Mouse (Mus musculus): ENCODE measurements around the gene Mmp15.
"Not testable (repeated sequence)": the region's sequence is repeated elsewhere in the genome, so short reads cannot be mapped to it uniquely, and the experiment has no call there.

The Mmp15 gene

DNA sequence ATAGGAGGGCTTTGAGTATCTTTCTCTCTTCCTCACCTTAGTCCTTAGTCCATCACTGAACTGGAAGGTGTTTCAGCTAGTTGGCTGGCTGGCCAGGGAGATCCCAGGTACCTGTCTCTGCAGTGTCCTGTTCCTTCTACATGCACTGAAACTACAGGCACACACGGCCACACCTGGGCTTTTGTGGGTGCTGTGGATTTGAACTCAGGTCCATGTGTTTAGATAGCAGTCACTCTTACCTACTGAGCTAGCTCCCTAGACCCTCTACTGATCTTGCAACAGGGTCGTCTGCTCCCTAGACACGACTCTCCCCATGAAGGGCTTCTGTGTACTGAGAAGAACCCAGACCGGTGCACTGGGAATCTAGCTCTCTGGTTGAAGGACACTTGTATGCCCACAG is 25.0 kb downstream of the Mmp15 start:
- no peak for DNase-seq (ENCODE audit: low read depth, low spot score)

GRCm38 (mm10) chr8:95377863-95378291 is 25.8 kb downstream of the Mmp15 start:
- no peak for DNase-seq (ENCODE audit: low read depth, low spot score)

- DNase-seq (ENCODE audit: low read depth, low spot score) = not testable (repeated sequence)
Measured at GRCm38 (mm10) chr8:95378928-95379327, 26.9 kb downstream of the Mmp15 start.

DNA sequence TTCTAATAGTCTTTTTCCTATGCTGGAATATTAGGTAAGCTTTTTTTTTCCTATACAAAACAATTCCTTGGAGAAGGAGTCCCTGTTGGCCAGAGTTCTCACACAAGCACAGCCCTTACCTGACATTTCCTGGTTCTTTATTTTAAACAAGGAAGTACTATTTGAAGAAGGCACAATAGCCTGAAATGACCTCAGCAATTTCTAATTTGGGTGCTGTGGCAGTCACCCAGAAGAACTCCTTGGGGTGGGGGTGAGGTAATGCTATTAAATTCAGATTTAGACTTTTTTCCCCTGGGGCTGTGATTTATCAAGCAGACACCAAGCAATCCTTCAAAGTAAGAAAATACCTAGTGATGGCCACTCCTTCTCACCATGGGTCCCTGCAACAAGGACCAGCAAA is 28.9 kb downstream of the Mmp15 start:
- DNase-seq (ENCODE audit: low read depth, low spot score) = no peak

- DNase-seq (ENCODE audit: low read depth, low spot score) = no peak
Measured at GRCm38 (mm10) chr8:95381595-95381994, 29.5 kb downstream of the Mmp15 start.

DNA sequence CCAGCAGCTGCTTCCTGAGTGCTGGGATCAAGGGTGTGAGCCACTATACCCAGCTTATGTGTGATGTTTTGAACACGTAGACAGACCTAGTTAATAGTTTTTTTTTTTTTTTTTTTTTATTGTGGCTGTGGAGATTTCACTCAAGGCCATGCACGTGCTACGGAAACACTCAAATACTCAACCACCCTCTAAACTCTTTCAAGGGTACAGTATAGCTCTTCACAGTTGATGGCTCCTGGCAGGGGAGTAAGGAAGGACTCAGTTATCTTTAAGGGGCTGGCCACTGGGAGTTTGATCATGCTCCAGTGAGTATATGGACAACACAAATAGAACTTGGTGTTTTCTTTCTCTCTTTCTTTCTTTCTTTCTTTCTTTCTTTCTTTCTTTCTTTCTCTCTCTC is 32.4 kb downstream of the Mmp15 start:
- no peak for DNase-seq (ENCODE audit: low read depth, low spot score)

GRCm38 (mm10) chr8:95386037-95386436 is 34.0 kb downstream of the Mmp15 start:
- no peak for DNase-seq (ENCODE audit: low read depth, low spot score)

GRCm38 (mm10) chr8:95387221-95387620 is 35.2 kb downstream of the Mmp15 start:
- DNase-seq (ENCODE audit: low read depth, low spot score) = no peak

DNA sequence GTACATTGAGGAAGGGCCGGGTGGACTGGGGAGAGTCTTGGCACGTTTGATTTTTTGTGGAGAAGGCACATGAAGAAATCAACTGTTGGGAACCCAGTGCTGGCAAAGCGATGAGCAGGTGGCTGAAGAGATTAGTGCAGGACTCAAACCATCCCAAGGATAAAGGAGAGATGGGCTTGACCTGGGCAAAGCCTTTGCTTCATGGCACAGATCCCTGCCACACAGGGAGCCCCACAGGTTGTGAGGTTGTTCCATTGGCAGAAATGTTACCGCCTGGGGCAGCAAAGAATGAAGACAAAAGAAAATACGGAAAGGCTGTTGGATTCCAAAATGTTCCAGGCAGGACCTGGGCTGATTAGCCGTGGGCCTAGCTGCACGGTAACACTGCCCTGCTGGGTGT is 35.9 kb downstream of the Mmp15 start:
- DNase-seq (ENCODE audit: low read depth, low spot score) = no peak

DNA sequence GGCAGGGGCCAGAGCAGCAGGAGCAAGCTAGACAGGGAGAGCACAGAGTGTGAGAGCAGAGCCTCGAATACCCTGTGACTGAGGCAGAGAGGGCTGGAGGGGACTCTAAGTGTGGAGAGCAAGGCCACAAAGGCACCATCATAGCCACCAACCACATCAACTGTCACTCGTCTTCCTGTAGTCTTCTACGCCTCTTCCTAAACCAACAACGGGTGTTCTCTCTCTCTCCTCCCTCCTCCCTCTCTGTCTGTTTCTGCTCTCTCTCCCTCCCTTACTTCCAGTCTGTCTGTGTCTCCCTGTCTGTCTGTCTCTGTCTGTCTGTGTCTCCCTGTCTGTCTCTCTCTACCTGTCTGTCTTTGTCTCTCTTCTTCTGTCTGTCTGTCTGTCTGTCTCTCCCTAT is 38.2 kb downstream of the Mmp15 start:
- no peak for DNase-seq (ENCODE audit: low read depth, low spot score)

GRCm38 (mm10) chr8:95391101-95391500 is 39.0 kb downstream of the Mmp15 start:
- DNase-seq (ENCODE audit: low read depth, low spot score) = no peak

- no peak for DNase-seq (ENCODE audit: low read depth, low spot score)
Measured at GRCm38 (mm10) chr8:95392604-95393003, 40.5 kb downstream of the Mmp15 start.

GRCm38 (mm10) chr8:95395186-95395918 is 43.3 kb downstream of the Mmp15 start:
- DNase-seq (ENCODE audit: low read depth, low spot score) = no peak

- no peak for DNase-seq (ENCODE audit: low read depth, low spot score)
Measured at GRCm38 (mm10) chr8:95396752-95397151, 44.7 kb downstream of the Mmp15 start.

DNA sequence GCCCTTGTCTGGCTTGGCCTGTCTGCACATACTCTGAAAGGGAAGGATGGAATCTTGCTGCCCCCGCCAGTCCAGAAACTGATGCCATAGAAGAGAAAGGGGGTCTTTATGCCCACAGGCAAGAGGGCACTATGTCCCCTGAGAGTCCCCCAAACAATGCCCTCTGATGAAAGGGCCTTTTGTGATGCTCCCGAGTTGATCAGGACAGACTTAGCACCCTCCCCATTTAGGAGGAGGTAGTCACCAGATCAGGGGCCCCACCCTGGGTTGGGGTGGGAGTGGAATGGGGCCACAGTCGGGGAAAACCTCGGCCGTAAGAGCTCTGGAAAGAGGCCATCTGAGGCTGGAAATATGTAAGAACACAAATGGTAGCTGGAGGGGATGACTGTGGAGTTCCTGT is 45.1 kb downstream of the Mmp15 start:
- no peak for DNase-seq (ENCODE audit: low read depth, low spot score)

DNA sequence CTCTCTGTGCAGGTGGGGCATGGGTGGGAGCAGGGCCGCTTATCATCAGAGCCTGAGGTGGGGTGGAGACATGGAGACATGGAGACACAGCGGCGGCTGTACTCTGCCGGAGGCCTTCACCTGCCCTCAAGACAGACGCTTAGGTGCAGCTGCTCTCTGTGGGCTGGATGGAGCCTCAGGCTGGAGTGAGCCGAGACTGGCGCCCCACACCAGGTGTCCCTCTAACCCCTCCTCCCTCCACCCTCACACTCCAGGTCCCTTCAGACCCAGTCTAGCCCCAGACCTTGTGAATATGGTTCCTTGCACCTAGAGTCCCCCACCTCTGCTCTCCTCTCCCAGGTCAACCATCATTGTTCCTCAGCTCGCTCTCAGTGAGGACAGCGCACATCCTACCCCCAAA is 47.1 kb downstream of the Mmp15 start:
- no peak for DNase-seq (ENCODE audit: low read depth, low spot score)

DNA sequence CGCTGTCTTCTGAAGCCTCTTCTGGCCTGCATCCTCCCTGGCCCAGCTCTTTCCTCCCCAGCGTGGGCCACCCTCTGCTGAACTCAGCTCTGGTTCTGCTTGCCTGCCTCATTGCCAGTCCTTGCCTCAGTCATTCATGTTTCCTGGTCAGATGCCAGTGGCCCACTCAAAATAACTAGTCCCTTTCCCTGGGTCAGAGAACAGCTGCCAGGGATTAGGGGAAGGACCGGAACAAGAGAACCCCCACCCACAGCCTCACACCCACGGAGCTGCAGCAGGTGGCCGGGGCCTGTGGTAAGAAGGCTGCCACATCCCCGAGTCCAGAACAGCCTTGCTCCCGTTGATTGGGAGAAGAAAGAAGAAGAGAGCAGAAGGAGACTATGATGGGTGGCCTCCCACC is 49.0 kb downstream of the Mmp15 start:
- no peak for DNase-seq (ENCODE audit: low read depth, low spot score)

GRCm38 (mm10) chr8:95409518-95409917 is 57.5 kb downstream of the Mmp15 start:
- DNase-seq (ENCODE audit: low read depth, low spot score) = no peak

DNA sequence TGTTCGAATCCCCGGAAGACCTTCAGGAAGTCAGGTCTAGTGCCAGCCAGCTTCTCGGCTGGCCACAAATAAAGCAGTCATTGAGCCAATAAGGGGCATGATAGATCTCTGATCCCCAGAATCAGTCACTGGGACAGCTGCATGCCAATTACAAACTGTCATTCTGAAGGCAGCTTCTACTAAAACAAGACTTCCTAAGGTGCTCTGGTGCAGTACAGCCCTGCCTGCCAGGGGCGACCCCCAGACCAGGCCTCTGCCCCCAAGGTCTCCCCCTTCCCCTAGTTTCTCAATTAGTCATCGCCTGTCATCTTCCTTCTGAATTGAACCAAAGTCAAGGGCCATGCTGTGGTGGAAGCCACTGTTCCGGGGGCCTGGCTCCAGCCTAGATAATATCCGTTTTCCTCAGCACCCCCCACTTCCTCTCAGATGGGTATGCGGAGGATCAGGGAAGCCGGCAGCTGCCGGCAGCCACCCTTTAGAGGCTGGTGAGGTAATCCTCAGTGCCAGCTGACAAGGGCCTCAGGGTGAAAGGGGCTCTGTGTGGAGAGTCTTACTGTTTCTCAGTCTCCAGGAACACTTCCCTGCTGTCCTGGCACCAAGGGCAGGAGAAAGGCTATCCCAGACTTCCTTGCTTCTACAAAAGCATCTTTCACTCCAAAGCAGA is 59.4 kb downstream of the Mmp15 start:
- no peak for DNase-seq (ENCODE audit: low read depth, low spot score)

DNA sequence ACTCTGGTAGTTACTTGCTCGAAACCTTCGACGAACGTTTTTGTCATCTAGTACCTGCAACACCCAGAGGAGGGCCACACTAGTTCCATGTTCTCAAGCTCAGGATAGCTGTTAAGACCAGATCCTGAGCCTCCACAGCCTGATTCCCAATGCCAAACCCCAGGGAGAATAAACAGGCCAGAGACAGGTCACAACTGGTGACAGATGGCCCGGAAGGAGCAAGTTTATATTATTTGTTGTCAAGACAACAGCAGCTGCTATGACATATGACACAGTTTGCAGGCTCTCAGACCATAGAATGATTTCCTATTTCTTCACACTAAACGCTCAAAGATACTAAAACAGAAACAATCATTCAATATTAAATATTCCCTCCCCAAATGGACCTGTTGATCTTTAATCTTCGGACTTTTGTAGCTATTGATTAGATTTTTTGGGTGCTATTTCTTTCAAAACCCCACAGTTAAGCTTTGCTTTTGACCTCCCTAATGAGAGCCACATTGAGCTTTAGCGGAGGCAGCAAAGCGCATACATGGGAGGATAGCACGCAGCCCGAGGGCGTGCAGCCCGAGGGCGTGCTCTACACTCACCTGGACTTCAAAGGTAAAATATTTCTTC is 70.2 kb downstream of the Mmp15 start:
- no peak for DNase-seq (ENCODE audit: low read depth, low spot score)

Data from retina, adult 2 months (tissue).